Mouse (Mus musculus) fibroblast of lung, adult 2 months (primary cell): Measurements from ENCODE around the gene Alyref.
A peak's percentile ranks its signal among the peaks of the same experiment; 100 is the strongest.

ENCODE experiments used
- DNase-seq: peaks from one replicate; pipeline ENCODE4 v3.0.0-alpha.2; 2011; ENCODE audit warnings: low read depth

Gene Alyref

DNA sequence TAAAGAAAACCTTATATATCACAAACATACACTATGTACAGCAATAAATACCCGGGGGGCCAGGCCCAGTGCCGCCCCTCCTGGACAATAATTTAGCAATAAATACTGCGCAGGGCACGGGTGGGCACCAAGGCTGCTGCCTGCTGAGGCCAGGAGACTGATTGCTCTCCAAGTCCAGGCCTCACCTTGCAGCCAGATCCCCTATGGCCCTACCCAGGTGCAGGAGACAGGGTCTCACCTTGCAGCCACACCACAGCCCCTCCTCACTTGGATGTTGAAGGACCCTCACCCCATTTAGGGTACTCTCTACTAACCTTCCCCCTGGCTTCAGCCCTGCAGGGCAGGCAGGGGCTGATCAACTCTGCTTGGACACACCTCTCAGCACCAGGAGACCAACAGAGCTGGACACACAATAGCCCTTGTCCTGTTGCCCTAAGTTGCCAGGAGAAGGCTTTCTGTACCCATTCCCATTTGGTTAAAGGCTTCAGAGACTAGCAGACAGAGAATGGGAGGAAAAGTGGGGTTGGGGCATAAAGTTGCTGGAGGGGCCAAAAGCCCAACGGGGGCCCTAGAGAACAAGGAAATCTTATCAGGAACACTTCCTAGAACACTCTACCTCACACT lies 27.1 kb upstream of the Alyref start, which contains the start of gene Sirt7:
TSS of gene Sirt7 (minus strand) at position 89 of the 624 bp plus-strand sequence.
- DNase-seq: no peak

- peak; percentile 35 for DNase-seq
Measured at GRCm38 (mm10) chr11:120624680-120625111, 26.5 kb upstream of the Alyref start.

GRCm38 (mm10) chr11:120623961-120624679 lies 26.0 kb upstream of the Alyref start:
- no peak for DNase-seq

DNA sequence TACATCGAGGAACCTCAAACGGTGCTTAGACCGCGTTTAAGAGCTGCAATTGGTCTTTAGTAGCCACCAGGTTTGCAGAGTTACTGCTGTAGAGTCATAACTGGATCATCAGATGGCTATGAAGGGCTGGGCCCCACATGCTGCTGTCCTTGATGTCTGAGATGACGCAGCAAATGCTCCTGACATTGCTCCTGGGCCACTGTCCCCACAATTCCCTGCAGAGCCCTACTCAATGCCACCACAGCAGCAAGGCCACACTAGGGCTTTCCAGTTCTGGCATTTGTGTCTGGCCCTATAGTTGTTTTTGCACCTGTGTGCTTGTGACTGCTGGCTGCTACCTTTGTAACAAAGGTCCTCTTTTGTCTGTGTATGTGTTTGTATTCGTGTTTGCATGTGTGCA lies 24.6 kb upstream of the Alyref start:
- DNase-seq: no peak

DNA sequence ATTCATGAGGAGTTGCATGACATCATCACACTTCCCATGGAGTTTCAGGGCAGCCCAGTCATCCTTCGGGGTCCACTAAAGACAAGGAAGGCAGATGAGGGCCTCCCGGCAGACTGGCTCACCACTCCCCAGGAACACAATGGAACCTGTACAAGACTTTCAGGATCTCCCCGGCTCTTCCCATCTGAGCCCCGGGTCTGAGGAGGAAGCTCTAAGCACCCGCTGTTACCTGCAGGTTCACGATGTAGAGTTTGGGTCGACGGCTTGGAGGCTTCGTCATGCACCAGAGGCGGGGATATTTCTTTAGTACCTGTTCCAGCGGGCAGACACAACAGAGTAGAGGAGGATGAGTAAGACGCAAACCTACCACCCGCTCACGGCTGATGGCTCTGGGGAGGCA lies 22.0 kb upstream of the Alyref start:
- DNase-seq: no peak

DNA sequence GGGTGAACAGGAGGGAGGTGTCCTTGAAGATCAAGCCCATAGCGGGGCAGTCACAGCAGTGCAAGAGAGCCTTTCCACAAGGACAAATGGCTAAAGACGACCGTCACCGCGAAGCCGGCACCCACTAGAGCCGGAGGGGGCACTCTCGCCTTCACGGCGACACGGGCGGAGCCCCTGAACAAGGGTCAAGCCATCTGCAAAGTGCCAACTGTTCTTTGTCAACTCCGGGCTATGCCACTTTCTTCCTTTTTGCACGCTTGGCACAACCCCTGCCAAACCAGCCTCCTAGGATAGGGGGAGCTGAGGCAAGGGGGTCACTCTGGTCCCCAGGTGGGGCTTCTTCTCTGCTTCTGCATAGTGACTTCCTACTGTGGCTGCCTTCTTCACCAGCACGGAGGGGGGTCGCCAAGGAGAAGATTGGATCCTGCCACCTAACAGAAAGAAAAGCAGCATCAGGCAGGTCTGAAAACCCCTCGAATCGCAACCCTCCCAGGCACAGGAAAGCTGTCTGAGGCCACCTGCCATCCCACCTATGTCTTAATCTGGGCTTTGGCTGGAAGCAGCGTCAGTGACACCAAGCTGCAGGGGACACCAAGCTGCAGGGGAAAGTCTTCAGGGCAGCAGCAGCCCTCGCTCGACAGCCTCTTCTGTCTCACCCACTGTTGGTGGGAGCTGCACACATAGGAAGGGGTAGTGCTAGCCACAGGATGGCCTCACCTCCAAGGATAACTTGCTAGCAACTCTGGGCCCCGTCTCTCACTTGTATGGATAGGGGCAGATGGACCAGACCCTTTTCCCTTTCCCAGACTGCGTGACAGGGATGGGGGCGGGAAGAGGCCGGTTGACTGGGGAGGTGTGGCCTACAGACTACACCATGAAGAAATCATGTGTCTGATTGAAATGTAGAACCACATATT lies 20.7 kb upstream of the Alyref start:
- DNase-seq: no peak

DNA sequence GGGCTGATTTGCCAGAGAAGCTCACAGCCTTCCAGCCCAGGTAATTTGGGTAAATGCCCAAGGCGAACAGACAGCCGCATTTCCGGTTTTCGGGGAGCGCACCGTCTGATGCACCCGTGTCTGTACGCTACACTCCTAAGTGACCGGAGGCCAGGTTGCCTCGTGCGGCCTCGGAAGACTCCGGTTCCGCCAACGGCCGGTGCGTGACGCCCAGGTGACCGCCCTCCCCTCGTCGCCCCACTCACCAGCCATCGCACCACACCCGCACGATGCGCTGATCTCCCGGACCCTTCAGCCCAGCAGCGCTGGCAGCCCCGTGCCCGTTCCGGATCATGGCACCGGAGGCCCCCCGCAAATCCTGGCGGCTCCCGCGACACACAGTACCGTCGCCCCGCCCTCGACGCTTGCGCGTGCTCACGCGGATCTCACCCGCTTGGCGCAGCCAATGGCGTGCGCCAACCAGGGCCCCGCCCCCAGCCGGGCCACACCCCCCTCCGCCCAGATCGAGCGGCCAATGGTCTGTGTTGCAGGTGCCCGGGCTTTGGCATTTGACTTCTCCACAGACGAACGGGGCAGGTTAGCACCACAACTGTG lies 19.5 kb upstream of the Alyref start, which contains the start of gene Pcyt2:
TSS of gene Pcyt2 (minus strand) at position 418 of the 594 bp plus-strand sequence.
- DNase-seq: peak; percentile 76

DNA sequence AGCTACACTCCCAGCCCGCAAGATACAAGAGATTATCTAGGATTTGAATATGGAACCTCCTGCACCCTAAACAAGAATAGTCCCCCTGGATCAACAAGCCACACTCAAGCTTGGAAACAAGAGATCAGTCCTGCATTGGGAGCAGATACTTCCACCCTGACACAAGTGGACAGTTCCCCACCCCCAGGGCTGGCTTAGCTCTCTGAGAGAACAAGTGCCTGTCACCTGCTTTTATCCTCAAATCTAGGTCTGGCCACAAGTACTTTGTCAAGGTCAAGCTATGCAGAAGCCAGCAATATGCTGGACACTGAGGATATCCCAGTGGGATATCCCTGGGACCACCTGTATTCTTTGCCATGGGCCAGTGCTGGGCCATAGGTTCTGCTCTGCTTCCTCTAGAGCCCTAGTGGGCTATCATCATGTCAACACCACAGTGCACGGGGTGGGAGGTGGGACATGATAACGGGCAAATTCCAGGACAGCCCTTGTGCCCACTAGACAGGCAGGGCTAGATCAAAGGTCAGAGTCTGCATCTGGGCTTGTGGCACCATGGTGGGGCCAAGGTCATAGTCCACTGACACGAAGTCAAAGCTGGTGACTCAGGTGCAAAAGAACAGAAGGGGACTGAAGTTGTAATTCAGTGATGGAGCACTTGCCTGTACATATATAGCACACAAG lies 18.6 kb upstream of the Alyref start:
- no peak for DNase-seq

GRCm38 (mm10) chr11:120615606-120616203 lies 17.5 kb upstream of the Alyref start:
- no peak for DNase-seq

DNA sequence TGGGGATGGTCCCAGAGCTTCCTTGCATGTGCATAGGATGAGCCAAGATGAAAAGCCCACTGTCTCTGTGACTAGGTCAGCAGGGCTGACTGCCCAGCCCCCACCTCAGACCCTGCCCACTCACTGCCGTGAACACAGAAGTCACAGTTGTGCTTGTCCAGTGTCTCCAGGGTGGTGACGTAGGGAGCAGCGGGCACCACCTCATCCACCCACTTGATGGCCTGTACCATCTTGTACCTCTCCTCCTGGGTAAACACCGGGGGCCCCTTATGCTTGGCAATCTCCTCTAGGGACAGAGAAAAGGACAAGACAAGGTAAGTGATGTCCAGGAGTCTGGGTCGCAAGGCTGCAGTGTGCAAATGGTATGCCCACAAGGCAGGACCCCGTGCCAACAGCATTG lies 17.0 kb upstream of the Alyref start:
- no peak for DNase-seq

DNA sequence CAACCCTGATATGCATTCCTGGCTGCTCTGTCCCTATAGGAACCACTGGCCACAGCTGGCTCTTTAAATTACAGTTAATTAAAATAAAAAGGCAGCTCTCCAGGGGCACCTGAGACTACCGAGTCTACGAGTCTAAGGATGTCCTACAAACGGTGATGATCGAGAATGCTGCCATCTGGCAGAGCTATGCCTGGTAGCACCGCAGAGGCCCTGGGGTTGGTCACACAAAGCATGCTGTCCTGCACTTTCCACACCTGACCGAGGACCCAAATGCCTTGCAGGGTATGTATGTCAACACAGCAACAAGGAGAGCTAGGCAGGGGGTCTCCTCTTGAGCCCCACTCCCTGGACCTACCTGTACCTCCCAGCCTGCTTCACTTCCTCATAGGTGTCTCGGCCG lies 15.8 kb upstream of the Alyref start:
- no peak for DNase-seq

GRCm38 (mm10) chr11:120613481-120613972 lies 15.4 kb upstream of the Alyref start:
- DNase-seq: no peak

DNA sequence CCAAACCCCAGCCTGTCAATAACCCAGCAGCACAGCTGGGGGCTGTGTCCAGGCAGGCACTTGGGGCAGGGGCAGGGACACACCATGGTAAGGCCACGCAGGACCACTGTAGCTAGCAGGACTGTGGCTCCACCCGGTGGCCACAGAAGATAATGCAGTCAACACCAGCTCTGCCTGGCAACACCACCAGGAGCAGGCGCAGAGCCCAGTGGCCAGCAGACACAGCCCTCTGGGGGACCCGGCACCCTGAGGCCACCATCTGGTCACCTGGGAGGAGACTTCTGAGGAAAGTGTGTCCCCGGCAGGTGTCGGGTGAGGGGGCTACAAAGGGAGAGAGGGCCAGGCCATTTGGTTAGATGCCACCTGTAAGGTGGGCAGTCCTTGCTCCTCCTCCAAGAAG lies 14.6 kb upstream of the Alyref start:
- no peak for DNase-seq

DNA sequence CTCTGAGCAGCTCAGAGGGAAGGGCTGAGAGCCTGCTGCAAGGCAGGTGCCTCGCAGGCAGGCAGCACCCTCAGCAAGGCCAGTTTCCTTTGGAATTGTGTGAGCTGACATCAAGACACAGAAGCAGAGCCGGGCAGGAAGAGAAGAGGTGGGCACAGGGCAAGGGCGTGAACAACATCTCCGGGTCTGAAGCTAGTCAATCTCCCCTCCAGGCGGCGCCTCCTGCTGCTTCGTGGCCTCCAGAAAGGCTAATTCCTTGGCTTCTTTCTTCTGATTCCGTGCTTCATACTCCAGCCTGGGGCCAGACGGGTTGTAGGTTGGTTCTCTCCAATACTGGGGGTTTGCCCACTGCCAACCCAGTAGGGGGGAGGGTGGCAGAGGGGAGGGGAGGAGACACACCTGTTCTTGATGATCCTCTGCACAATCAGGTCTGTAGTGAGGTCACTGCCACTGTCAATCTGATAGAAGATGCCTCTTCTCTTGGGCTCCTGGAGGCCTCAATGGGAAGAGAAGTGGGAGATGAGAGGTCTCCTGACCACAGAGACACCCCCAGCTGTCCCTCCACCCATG lies 12.4 kb upstream of the Alyref start:
- DNase-seq: no peak

GRCm38 (mm10) chr11:120609250-120609649 lies 11.1 kb upstream of the Alyref start:
- DNase-seq: no peak

GRCm38 (mm10) chr11:120608241-120609034 lies 10.3 kb upstream of the Alyref start, which contains the start of gene Npb:
Npb (plus strand) TSS chr11:120608477.
- no peak for DNase-seq

DNA sequence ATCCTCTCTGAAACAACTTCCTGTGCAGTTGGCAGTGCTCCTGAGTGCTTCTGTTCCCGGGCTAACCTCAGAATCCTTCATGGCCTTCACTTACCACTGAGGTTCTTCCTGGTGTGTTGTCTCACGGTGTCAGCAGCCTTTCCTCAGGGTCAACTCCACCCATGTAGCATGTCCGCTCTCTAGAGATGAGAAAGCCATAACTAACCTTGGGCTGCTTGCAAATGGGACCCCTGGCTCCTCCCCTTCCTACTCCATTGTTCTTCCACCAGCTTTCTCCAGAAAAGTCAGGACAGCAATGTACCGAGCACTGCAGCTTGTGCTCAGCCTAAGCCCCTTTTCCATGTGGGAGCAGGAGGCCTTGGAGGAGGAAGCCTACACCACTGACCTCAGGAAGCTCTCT lies 8.6 kb upstream of the Alyref start:
- DNase-seq: no peak

- no peak for DNase-seq
Measured at GRCm38 (mm10) chr11:120605667-120606066, 7.5 kb upstream of the Alyref start.

DNA sequence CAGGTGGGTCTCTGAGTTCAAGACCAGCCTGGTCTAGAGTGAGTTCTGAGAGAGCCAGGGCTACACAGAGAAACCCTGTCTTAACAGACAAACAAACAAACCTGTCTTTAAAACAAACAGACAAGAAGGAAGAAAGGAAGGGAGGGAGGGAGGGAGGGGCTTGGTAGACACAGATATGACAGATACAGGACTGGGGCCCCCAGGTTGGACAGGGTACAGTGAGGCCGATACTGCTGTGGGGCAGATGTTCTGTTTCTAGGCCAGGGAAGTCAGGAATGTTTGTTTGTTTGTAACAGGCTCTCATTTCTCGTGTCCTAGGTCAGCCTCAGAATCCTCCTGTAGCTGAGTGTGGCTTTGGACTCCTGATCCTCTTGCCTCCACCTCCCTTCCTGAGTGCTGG lies 5.4 kb upstream of the Alyref start:
- DNase-seq: no peak

DNA sequence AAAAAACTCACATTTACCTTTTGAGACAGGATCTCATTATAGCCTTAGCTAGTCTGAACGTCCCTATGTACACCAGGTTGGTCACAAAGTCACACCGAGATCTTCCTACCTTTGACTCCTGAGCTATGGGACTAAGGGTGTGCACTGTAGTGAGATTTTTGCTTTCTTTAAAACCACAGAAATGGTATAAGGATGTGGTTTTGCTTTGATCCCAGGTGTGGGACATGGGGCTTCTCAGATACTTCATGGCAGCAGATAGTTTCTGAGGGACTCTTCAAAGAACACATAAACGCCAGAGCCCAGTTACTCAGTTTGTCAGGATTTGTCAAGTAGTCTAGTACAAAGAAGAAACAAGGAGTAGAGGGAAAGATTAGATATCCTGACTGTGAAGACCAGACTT lies 2.6 kb upstream of the Alyref start:
- DNase-seq: no peak
